Mouse (Mus musculus) spleen, adult 2 months (tissue): Measurements from ENCODE around the gene Trmt44.

Experiments
- CTCF ChIP-seq: fragments of 200-500 bp; IDR thresholded peaks from 2 replicates; pipeline ENCODE4 v1.5.1; 2011; ENCODE audit warnings: mild to moderate bottlenecking, inconsistent platforms; ENCODE audit not compliant: insufficient read depth, insufficient read length, insufficient replicate concordance; ENCODE audit errors: extremely low read depth
- POLR2A ChIP-seq: fragments of 200-500 bp; IDR thresholded peaks from 2 replicates; pipeline ENCODE4 v1.6.1; 2011; ENCODE audit warnings: low read depth, low read length, inconsistent platforms

DNA sequence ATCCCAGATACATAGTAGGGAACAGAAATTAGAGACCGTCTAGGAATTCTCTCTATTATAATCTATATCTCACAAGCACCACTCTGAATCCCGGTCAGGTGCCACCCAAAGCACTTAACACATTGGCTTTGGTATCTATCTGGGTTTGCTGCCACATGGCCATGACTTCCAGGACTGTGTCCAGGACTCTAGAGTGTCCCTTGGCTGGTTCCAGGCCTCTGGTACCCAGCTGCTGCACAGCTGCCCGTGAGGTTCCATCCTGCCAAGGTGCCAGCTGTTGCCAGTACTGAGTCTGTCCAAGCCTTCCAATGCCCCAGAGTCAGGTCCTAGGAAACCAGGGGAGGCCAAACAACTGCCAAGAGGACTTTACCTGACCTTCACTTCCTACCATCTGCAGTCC lies 36.8 kb downstream of the Trmt44 start:
- TF ChIP-seq POLR2A: no peak
- TF ChIP-seq CTCF: no peak
